Mouse (Mus musculus) fat pad, adult 2 months (tissue): ENCODE results near the gene Pkp4.
"Not testable (repeated sequence)": the region's sequence is repeated elsewhere in the genome, so short reads cannot be mapped to it uniquely, and the experiment has no call there.

Source experiments
- DNase-seq: peaks from one replicate; pipeline ENCODE4 v3.0.0-alpha.2; 2011; ENCODE audit warnings: low read depth, low spot score; ENCODE audit errors: extremely low read depth

The Pkp4 gene

DNA sequence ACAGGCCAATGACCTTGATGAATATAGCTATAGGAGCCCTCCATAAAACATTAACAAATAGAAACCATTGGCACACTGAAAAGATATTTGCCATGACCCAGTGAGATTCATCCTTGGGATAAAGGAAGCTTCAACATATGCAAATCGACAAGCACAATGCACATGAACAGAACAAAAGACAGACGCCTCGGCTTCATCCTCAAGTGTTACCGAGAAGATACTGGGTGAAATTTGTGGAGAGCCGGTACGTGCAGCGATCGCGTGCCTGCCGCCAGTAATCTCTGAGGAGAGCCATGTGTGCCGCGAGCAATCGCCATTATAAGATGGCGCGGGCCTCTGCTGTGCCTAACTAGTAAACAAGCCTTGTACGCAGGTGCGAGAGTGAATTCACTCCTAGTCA is 218.2 kb downstream of the Pkp4 start:
- DNase-seq = not testable (repeated sequence)

DNA sequence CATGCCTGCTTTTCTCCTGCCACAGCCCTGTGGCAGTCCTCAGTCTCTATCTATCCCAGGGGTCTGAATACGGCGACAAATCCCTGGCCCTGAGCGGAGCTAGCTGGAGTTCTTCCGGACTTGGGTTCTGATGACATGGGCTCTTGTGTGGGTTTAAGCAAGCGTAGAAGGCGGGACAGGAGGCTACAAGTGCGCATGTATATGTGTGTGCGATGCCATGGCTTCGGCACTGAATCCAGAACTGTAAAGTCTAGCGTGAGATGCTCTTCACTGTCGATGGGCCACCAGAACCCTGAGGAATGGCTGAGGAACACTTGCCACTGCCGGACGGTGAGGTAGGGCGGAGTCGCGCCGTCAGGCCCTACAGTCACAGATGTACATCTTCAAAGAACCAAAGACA is 222.6 kb downstream of the Pkp4 start:
- no peak for DNase-seq

DNA sequence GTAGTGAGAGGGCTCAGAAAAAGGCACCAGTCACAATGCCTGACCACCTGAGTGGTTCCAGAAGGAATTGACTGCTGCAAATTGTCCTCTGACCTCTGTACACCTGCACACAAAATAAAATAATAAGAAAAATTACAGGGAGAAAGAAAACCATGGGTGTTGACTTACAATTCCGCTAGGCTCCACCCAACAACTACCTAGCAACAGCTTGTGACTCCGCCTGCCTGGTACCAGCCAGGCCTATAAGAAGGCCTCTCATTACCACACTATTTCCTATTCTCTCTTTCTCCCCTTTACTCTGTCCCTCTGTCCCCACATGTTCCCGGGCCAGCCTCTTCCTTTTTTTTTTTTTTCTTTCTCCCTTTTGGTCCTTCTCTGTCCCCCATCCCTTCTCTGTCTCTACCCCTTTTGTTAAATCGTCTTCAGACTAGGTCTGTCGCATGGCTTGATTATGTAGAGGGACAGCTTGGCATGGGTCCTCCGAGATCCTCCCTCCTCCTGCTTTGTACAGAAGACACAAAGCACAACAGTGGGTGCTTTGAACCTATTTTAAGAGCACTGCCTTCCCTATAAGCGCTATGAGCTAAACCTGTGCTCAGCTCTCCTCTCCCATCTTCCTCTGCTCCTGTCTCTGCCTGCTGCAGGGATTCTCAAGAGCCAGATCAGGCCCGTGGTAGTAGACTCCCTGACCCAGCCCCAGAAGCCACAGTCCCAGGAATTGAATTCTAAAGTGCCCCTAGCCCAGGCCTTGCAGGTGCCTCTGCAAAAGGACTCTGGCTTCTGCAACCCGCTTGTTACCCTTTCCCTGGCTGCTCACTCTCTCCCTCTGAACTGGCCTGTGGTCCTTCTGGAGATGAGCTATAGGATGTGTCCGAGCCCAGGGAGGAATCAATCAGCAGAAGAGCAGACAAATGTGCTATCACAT is 223.5 kb downstream of the Pkp4 start:
- DNase-seq = no peak

DNA sequence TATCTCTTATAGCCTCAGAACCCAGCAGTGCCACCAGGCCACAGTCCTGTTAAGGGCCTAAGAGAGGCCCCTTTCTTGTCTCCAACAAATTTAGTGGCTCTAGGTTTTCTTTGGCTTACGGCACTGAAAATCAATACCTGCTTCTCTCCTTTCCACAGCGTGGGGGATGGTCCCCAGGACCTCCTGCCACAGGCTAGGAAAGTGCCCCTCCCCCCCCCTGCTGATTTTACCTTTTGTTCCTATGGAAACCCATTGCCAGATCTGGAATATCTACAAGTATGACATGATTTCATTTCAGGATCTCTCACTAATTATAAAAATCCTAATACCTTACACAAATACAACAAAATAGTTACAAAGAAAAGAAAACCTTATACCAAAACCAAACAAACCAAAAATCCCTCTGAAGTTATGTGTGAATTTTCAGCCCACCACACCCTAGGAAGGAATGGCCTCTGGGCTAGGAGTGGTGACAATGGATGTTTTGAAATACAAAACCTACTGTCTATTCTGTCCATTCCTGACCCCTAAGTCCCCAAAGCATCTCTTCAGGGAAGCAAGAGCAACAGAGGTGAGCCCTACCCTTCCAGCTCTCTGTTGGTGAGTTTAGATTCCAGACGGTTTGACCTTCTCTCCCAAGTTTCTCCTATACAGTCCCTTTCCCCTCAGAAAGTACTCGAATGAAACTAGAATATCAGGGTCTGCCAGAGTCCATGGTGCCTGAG is 224.7 kb downstream of the Pkp4 start:
- DNase-seq = no peak

DNA sequence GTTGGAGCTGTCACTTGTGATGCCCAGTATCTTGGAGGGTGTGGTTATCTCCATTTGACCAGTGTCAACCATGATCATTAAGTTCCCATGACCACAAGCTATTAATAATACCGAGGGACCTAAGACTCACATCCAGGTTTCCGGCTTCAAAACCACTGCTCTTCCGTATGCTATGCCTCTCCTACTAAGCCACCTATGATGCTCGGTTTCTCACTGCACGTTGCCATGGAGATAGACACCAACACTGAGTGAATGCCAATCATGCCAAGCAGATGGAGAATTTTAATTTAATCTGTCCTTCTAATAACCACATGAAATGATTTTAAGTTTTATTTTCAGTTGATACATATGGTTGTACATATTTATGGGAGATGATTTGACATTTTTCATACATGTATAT is 229.3 kb downstream of the Pkp4 start:
- DNase-seq = no peak

DNA sequence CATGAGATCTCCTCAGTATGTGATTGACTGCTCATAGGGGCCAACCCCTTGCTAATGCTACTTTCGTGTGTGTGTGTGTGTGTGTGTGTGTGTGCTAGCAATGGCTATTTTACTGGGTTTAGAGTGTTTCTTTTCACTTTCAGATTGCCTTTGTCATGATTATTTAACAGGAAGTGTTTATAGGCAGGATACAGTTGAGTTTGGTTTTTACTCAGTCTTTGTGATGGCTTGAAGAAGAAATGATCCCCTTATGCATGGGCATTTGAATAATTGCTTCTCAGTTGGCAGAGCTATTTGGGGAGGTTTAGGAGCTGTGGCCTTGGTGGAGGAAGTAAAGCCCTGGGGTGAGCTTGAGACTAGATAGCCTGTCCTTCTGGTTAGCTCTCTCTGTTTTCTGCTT is 232.5 kb downstream of the Pkp4 start:
- DNase-seq = no peak

DNA sequence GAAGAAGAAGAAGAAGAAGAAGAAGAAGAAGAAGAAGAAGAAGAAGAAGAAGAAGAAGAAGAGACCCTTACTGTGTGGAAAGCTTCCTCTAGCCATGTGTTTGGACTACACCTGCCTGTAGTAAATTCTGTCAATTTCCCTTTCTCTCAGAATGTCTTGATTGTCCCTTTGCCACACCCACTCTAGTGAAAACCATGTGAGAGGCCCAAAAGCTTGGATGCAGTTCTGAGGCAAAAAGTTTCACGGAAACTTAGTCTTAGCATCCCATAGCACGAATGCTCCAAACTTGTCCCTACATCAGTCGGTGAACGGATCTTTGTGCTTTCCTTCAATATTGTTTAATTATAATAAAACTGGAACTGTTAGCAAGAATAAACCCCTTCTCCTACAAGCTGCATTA is 234.0 kb downstream of the Pkp4 start:
- DNase-seq = no peak

DNA sequence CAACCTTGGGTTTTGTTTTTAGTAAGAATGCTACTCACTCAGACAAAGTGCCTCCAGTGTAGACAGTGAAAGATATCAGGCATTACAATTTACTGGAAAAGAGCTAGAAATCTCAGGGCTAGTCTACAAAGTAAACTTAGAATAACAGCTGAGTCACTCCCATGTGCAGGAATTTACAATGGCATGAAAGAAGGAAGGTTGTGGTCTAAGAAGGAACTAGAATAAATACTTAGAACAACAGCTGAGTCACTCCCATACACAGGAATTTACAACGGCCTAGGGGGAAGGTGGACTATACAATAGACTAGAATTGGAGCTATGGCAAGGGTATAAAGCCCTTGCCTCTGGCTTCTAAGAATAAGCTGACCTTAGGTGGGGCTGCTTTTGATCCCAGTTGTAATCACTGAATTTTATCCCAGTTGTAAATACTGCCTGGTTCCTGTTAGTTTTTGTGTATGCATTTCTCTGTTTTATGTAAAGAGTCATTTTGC is 234.6 kb downstream of the Pkp4 start:
- DNase-seq = not testable (repeated sequence)

DNA sequence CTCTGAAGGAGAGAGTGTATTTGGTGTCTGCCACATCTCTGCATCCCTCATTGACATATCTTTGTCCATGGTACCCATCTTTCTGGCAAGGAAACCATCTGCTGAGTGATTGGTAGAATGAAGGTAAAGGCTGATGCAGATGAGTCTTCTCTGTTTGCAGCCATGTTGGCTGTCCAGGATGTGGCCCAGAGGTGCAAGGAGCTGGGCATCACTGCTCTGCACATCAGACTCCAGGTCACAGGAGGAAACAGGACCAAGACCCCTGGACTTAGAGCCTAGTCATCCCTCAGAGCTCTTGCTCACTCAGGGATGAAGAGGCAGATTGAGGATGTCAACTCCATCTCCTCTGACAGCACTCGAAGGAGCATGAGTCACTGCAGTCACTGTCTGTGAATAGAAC is 235.9 kb downstream of the Pkp4 start:
- DNase-seq = no peak

DNA sequence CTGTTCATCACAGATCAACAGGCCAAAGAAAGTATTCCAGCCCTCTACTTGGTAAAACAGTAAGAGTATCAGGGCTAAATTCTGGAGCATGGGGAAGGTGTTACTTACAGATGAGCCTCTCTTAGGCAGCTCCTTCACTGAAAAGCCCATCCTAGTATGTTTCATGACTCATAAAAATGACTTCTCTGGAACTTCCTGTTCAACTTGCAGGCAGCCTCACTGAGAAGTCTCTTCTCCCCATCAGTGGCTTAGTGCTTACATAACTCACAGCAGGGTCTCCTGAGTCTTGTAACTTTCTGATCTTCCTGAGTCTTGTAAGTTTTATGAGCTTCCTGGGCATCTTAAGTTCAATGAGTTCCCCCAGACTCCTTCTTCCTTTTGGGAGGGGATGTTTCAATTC is 236.9 kb downstream of the Pkp4 start:
- DNase-seq = no peak

DNA sequence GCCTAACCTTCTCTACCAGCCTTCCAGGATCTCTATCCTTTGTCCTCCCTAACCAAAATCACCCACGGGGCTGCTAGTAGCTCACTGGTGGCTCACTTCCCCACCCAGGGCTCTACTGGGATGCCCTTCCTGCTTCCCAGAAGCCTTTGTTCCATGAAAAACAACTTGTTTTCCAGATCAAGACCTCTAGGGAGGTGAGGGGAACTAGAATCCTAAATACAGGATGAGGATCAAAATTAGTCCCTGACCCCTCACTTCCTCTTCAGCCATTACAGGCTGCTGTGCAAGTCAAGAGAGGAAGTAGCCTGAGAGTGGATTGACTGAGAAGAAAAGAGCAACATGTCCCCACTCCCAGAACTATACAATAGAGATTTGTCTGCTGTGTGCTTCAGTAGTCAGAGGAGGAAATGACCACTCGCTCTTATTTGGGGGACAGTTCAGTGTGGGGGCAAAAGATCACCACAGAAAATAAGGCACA is 240.3 kb downstream of the Pkp4 start:
- DNase-seq = no peak

DNA sequence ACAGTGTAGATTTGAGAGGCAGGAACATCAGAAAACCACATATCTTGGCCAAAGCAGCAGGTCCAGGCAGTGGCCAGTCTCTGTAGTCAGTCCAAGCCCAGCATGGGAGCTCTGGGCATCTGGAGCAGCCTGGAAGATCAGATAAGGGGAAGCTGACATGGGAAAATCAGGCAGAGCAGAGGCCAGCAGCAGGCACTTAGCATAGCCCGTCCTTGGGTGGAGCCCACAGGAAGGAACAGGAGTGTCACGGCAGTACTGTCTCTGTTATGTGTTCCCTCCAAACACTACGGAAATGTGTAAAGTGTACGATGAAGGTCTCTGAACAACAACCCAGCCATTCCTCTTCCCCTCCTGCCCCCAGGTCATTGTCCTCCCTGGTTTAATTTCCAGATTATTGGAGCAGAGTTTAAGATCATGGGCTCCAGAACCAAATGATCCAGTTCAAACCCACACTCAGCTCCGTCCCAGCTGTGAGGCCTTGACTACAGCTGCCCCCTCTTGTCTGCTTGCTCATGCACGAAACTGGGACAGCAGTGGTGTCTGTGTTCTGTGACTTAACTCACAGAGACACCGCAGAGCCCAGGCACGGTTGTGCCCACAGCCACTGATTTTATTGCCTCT is 241.3 kb downstream of the Pkp4 start:
- DNase-seq = no peak

DNA sequence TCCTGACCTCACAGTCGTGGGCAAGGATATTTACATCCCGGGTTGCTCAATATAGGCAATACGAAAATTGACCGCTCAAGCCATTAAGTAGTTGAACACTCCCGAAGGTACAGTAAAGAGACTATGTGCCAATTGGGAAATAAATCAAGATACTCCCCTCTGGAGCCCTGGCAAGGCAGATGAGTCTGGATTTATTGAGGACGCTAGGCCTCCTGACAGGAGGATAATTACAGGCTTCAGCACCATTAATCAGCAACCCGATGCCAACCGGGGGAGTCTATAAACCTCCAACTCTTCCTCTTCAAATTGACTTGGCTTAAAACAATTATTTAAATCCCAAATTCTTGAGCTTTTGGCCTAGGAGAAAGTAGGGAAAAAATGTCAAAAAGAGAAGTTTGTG is 243.4 kb downstream of the Pkp4 start:
- no peak for DNase-seq
